In genomic region chr3:108917986-108918385, GRCm38 (mm10) we compare ENCODE assay signal across 28 mouse cellular contexts. TPM values are rescaled to one million over a fixed set of nuclear protein-coding genes. Genes with fewer than 3 reads are reported as not detected.
DNase-seq lines count a peak whose midpoint lies in the region; TF ChIP-seq lines count a peak whose summit lies in the region.
"Had no signal": no experiment of that assay in that cellular context is flagged by ENCODE, and none has a peak within 500 bp of the region (broad histone marks: within the 10 kb centered on the region; RNA-seq: fewer than 3 reads in every experiment).

No protein-coding gene starts in this region.

- H3K4me3 ChIP-seq in cerebellum, adult 2 months (replicated peaks; ENCODE audit: insufficient read depth, low read depth, low read length): no peak overlapping the region
- H3K4me3 ChIP-seq: embryonic facial prominence, embryonic 10.5 days; embryonic facial prominence, embryonic 12.5 days; forebrain, embryonic 13.5 days; forebrain, embryonic 15.5 days had no signal

- 70% methylated on average over 3 of the region's 3 CpGs for WGBS in cerebellum, adult 2 months

- H3K27me3 ChIP-seq in cerebellum, adult 2 months (ENCODE audit: control insufficient read depth, insufficient read depth, low read length): no peaks in the 10 kb centered on the region
- H3K27me3 ChIP-seq: CH12.LX; embryonic facial prominence, embryonic 12.5 days; forebrain, embryonic 13.5 days; forebrain, embryonic 15.5 days; Patski had no signal

- TF ChIP-seq CTCF in cerebellum, adult 2 months (IDR thresholded peaks at IDR 0.05; ENCODE audit: borderline replicate concordance, insufficient read depth, low read depth, low read length): no peak

- H3K4me1 ChIP-seq in cerebellum, adult 2 months (ENCODE audit: control insufficient read depth, insufficient read depth, low read length): peaks cover 16% of the 10 kb centered on the region
- H3K4me1 ChIP-seq: embryonic facial prominence, embryonic 12.5 days; forebrain, embryonic 13.5 days had no signal

- peak overlapping the region; percentile 51 for H3K27ac ChIP-seq in cerebellum, adult 2 months (ENCODE audit: insufficient read depth, low read length)
- H3K27ac ChIP-seq: embryonic facial prominence, embryonic 10.5 days; embryonic facial prominence, embryonic 12.5 days; forebrain, embryonic 13.5 days; forebrain, embryonic 15.5 days had no signal

- no peak for TF ChIP-seq POLR2A in cerebellum, adult 2 months (IDR thresholded peaks at IDR 0.05; ENCODE audit: borderline replicate concordance, insufficient read depth, low read length)

- DNase-seq in cerebellum, adult 2 months: no peak
- DNase-seq in cerebellum, adult 9-11 months: no peak
- DNase-seq in heart, adult 11 months: peak; percentile 53
- DNase-seq in heart, postnatal 4 days: no peak
- peak; percentile 62 for DNase-seq in ZHBTc4 (ENCODE audit: low read depth, low spot score)
- no peak for DNase-seq in right cerebral cortex, postnatal 10 days (ENCODE audit: low spot score in 2 of 2)
- no peak for DNase-seq in Muller cell, postnatal 12 days (ENCODE audit: inconsistent ontology term)
- DNase-seq: adrenal gland, adult 8-10 months; adrenal gland, postnatal 14 days; adrenal gland, postnatal 36 days; B cell, adult 2 months; cerebellum, adult 11-12 months; cerebellum, adult 8-10 months; cerebellum, postnatal 25 days; forebrain, postnatal 0 days had no signal

RNA-seq across cellular contexts. Expression of gene Prpf38b, which starts 6.5 kb away (rescaled TPM):
- polyA plus RNA-seq in cerebellum, adult 2 months (2012; rRNA removed): 119 and 121 TPM in 2 replicates
- total RNA-seq in heart, postnatal 4 days (2021): 10 to 100 TPM; 31.8 to 36.2 TPM

RNA-seq across cellular contexts. Expression of gene Henmt1, which starts 21.7 kb away (rescaled TPM):
- polyA plus RNA-seq in cerebellum, adult 2 months (2012; rRNA removed): 1.0 and 1.3 TPM in 2 replicates
- not detected for total RNA-seq in heart, postnatal 4 days (2021)
- total RNA-seq: adrenal gland, adult 18-20 months; adrenal gland, postnatal 14 days; adrenal gland, postnatal 36 days; CH12.LX; MEL had no signal

RNA-seq across cellular contexts. Expression of gene Gm9857, which starts 22.3 kb away (rescaled TPM):
- polyA plus RNA-seq in cerebellum, adult 2 months (2012; rRNA removed): 0.88 and 1.0 TPM in 2 replicates
- total RNA-seq in heart, postnatal 4 days (2021): not detected
- total RNA-seq: adrenal gland, adult 18-20 months; adrenal gland, adult 8-10 months; adrenal gland, postnatal 14 days; adrenal gland, postnatal 36 days; CH12.LX; forebrain, postnatal 0 days; MEL had no signal
- polyA plus RNA-seq: activated CD4-positive, CD25-positive, alpha-beta regulatory T cell, adult 4 months; CD4-positive, CD25-positive, alpha-beta regulatory T cell, adult 4 months; cortical plate, adult 2 months; embryonic facial prominence, embryonic 10.5 days; embryonic facial prominence, embryonic 12.5 days; embryonic facial prominence, embryonic 14.5 days; forebrain, embryonic 11.5 days; forebrain, embryonic 13.5 days; forebrain, postnatal 0 days; Patski had no signal

RNA-seq across cellular contexts. Expression of gene Fndc7, which starts 28.2 kb away (rescaled TPM):
- 0.08 and 0.11 TPM in 2 replicates for polyA plus RNA-seq in cerebellum, adult 2 months (2012; rRNA removed)
- total RNA-seq in heart, postnatal 4 days (2021): under 1 TPM; 0.09 to 0.14 TPM
- total RNA-seq: MEL had no signal
- polyA plus RNA-seq: forebrain, embryonic 11.5 days; forebrain, embryonic 13.5 days; forebrain, embryonic 15.5 days; forebrain, postnatal 0 days had no signal

Comparison
In these comparisons a context has a peak if more than half of its experiments do, and no peak if none do; other contexts are left out.
1. DNase-seq: peak in heart, adult 11 months (single experiment) and ZHBTc4 (single experiment); none in cerebellum, adult 2 months (0 of 2), cerebellum, adult 9-11 months (single experiment), heart, postnatal 4 days (single experiment), right cerebral cortex, postnatal 10 days (0 of 2) and Muller cell, postnatal 12 days (single experiment).